Mouse (Mus musculus) intestine, postnatal 0 days (tissue): Measurements from ENCODE around the gene Mmp24. TPM values are rescaled to one million over a fixed set of nuclear protein-coding genes. Genes with fewer than 3 reads are reported as not detected.
A peak's percentile ranks its signal among the peaks of the same experiment; 100 is the strongest.
"Not testable (repeated sequence)": the region's sequence is repeated elsewhere in the genome, so short reads cannot be mapped to it uniquely, and the experiment has no call there.

Source experiments
- ATAC-seq: fragments of 200-750 bp; cut with Nextera tagmentation; 2 replicates; pipeline ENCODE4 v1.8.0; 2017; ENCODE audit warnings: mild to moderate bottlenecking, moderate TSS enrichment, moderate library complexity
- H3K27ac ChIP-seq: fragments of 300-500 bp; sonication (generic); 2 replicates; pipeline ENCODE4 v1.5.1; 2014; ENCODE audit warnings: mild to moderate bottlenecking, low read depth, low read length, moderate library complexity
- H3K27me3 ChIP-seq: fragments of 300-500 bp; sonication (generic); replicated peaks from 2 replicates; pipeline ENCODE4 v1.6.1; 2014; ENCODE audit warnings: low read length, mixed read lengths; ENCODE audit not compliant: control insufficient read depth, insufficient read depth
- H3K36me3 ChIP-seq: fragments of 300-500 bp; sonication (generic); 2 replicates; pipeline ENCODE4 v1.6.1; 2014; ENCODE audit warnings: mild to moderate bottlenecking, moderate library complexity; ENCODE audit not compliant: control insufficient read depth, insufficient read depth
- H3K4me1 ChIP-seq: fragments of 300-500 bp; sonication (generic); replicated peaks from 2 replicates; pipeline ENCODE4 v1.6.1; 2014; ENCODE audit warnings: antibody characterized with exemption, low read length, mixed read lengths; ENCODE audit not compliant: control insufficient read depth, insufficient read depth
- H3K4me2 ChIP-seq: fragments of 300-500 bp; sonication (generic); replicated peaks from 2 replicates; pipeline ENCODE4 v1.6.1; 2014; ENCODE audit warnings: low read depth, mild to moderate bottlenecking, moderate library complexity
- H3K4me3 ChIP-seq: fragments of 300-500 bp; sonication (generic); 2 replicates; pipeline ENCODE4 v1.5.1; 2014; ENCODE audit warnings: low read depth, low read length
- H3K9ac ChIP-seq: fragments of 300-500 bp; sonication (generic); 2 replicates; pipeline ENCODE4 v1.6.1; 2014; ENCODE audit warnings: mild to moderate bottlenecking, low read depth, low read length
- H3K9me3 ChIP-seq: fragments of 300-500 bp; sonication (generic); 2 replicates; pipeline ENCODE4 v1.6.1; 2016; ENCODE audit warnings: mixed run types; ENCODE audit not compliant: control insufficient read depth
- CTCF ChIP-seq: sonication (generic); IDR thresholded peaks from 2 replicates; pipeline ENCODE4 v1.5.1; 2016; ENCODE audit warnings: low read depth, mild to moderate bottlenecking, control low read depth, antibody characterized with exemption, moderate library complexity
- WGBS: fragments of 180-500 bp; shearing (Covaris S2); extraction: QIAGEN DNeasy Blood & Tissue Kit; methylation state at CpG from one replicate; pipeline ENCODE4 v1.1.7; 2014; 5-methylcytosine and 5-hydroxymethylcytosine counted together
- polyA plus RNA-seq: library from polyadenylated mRNA; unstranded; fragments of >200 nt; fragmentation: Nextera tagmentation; extraction: Ambion mirVana; gene quantifications from 2 replicates; pipeline ENCODE4 v1.2.1, GENCODE M21; 2015

The Mmp24 gene
- polyA plus RNA-seq, 1 experiment from 2014 or later = 0.22 TPM

DNA sequence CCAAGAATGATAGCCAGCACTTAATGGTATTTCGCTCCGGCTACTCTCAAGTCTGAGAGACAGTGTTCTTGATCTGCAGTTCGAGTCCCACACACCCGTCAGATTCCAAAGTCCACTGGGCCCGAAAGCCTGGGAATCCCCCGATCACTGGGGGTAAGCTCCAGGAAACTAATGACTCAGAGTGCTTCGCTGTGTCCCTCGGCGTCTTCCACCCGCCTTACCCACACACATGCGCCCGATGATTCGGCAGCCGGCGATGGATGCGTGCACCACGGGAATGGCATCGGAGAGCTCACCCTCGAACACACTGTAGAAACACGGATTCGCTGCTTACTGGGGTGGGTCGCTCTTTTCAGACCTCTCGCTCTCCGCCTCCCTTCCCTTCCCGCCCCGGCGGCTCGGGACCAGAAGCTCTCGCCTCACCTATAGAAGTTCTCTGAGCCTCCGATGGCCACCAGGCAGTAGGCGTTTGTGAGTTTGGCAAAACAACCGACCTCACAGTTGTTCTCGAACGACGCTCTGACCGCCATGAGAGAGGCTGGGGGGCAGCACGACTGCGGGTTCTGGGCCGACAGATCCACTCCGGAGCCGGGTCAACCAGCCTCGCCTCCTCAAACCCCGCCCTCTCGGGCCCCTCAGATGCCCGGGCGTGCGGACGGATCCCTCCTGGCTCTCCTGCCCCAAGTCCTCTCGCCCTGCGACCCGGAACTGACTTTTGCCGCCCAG is 50.9 kb downstream of the Mmp24 start:
- peak overlapping the region; percentile 74 for H3K4me2 ChIP-seq

DNA sequence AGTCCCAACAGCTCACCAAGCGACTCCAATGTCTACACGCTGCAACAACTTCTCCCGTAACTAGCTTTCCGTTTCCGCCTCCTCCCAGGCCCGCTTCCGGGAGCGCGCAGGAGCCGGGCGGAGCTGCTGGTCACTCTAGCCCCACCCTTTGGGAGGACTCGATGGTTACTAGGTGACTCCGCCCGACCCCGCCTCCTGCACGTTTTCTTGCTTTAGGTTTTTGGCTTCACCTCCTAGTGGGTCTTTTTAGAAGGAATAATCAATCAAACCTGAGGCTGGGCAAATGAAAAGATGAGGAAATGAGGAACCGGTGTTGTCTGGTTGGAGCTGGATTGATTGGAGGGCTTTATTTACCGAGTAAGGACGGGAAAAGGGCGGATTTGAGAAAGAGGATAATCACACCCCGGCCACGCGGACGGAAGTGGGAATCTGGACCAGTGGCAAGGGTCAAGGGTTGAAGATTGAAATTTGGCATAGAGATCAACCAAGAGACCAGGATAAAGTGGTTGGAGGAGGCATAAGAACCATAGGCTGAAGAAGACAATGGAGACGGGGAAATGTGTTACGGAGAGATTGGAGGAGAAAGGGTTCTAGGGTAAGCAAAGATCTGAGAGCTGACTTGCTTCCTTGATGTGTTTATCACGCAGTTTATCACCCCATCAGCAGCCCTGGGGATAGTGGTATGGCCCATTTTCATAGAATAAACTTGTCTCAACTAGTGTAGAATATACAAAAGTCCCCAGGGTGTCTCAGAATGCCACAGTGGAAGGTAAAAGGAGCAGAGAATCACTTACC is 51.7 kb downstream of the Mmp24 start, which contains the start of gene Eif6:
Gene Eif6 (minus strand): TSS at position 296 of the 795 bp plus-strand sequence.
- 1% methylated on average over 27 of the region's 27 CpGs for WGBS
- Histone ChIP-seq H3K36me3 (peaks cover 22% of the 10 kb centered on the region), H3K4me2 (peak within 1 kb of the TSS; percentile 74), H3K9ac (peak within 1 kb of the TSS; percentile 83), H3K4me3 (peak within 1 kb of the TSS; percentile 60), H3K27me3 (no peaks in the 10 kb centered on the region), H3K4me1 (no peaks in the 10 kb centered on the region), H3K9me3 (no peaks in the 10 kb centered on the region), H3K27ac (peak within 1 kb of the TSS; percentile 95)
- peak; percentile 90 for ATAC-seq
- TF ChIP-seq CTCF = no peak

More for the DNA sequence above, 50.9 kb downstream of the Mmp24 start:
- peak overlapping the region; percentile 95 for H3K27ac ChIP-seq
- no peaks in the 10 kb centered on the region for H3K9me3 ChIP-seq
- peak; percentile 49 for ATAC-seq
- WGBS = under 1% methylated on average over 52 of the region's 52 CpGs
- H3K4me1 ChIP-seq = no peaks in the 10 kb centered on the region
- H3K36me3 ChIP-seq = peaks cover 29% of the 10 kb centered on the region
- no peaks in the 10 kb centered on the region for H3K27me3 ChIP-seq
- no peak for TF ChIP-seq CTCF
- H3K9ac ChIP-seq = peak overlapping the region; percentile 83
- H3K4me3 ChIP-seq = peak overlapping the region; percentile 60

DNA sequence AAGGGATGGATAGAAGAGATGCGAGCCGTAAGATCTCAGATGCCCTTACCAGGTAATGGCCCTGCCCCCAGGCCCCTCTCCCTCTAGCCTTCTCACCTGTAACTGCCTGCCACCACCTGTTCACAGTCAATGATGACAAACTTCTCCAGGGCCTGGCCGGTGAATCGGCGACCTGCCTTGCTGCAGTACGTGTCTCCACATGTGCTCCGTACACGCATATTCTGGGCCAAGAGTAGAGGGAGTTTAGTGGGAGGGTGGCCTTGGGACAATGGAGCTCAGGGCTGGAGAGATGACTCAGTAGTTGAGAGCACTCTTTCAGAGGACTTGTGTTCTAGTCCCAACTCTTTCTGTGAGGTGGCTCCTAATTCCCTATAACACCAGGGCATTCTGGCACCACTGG is 55.7 kb downstream of the Mmp24 start:
- TF ChIP-seq CTCF = no peak
- H3K4me3 ChIP-seq = no peak overlapping the region
- no peak overlapping the region for H3K9ac ChIP-seq
- ATAC-seq = no peak
- WGBS = 91% methylated on average over 8 of the region's 8 CpGs
- H3K27me3 ChIP-seq = no peaks in the 10 kb centered on the region
- no peaks in the 10 kb centered on the region for H3K9me3 ChIP-seq
- no peak overlapping the region for H3K4me2 ChIP-seq
- no peaks in the 10 kb centered on the region for H3K4me1 ChIP-seq
- no peaks in the 10 kb centered on the region for H3K36me3 ChIP-seq
- no peak overlapping the region for H3K27ac ChIP-seq

DNA sequence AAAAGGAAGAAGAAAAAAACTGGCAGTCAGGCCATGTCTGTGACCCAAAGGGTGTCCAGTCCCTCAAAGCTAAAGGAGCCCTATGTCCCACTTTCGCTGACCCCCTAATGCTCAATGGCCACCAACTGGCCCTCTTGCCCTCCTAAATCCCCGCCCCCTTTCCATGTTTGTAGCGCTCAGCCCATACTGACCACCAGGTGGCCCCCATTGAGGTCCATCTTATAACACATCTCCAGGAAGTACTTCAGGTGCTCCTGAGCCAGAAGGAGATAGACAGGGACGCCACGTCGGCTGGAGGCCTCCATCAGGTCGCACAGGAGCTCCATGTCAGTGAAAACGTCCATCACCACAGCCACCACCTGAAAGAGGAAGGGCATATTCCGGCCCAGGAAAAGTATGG is 56.2 kb downstream of the Mmp24 start:
- Histone ChIP-seq H3K4me1 (no peaks in the 10 kb centered on the region), H3K4me2 (no peak overlapping the region), H3K9ac (no peak overlapping the region), H3K9me3 (no peaks in the 10 kb centered on the region), H3K27ac (no peak overlapping the region), H3K36me3 (no peaks in the 10 kb centered on the region), H3K4me3 (no peak overlapping the region), H3K27me3 (no peaks in the 10 kb centered on the region)
- TF ChIP-seq CTCF = peak; percentile 59
- 56% methylated on average over 9 of the region's 9 CpGs for WGBS
- no peak for ATAC-seq

DNA sequence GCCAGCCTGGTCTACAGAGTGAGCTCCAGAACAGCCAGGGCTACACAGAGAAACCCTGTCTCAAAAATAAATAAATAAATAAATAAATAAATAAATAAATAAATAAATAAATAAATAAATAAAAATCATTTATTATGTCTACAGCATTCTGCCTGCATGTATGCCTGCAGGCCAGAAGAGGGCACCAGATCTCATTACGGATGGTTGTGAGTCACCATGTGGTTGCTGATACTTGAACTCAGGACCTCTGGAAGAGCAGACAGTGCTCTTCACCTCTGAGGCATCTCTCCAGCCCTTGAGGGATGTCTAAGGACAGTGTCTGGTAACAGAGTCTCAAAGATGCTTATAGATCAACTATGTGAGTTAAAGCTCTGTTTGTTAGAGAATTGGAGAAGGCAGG is 56.9 kb downstream of the Mmp24 start:
- not testable (repeated sequence) for H3K27ac ChIP-seq, H3K36me3 ChIP-seq, H3K27me3 ChIP-seq, H3K9me3 ChIP-seq, H3K4me1 ChIP-seq, H3K4me2 ChIP-seq, H3K4me3 ChIP-seq, H3K9ac ChIP-seq, ATAC-seq
- peak; percentile 52 for TF ChIP-seq CTCF
- WGBS = 74% methylated on average over 1 of the region's 1 CpGs

DNA sequence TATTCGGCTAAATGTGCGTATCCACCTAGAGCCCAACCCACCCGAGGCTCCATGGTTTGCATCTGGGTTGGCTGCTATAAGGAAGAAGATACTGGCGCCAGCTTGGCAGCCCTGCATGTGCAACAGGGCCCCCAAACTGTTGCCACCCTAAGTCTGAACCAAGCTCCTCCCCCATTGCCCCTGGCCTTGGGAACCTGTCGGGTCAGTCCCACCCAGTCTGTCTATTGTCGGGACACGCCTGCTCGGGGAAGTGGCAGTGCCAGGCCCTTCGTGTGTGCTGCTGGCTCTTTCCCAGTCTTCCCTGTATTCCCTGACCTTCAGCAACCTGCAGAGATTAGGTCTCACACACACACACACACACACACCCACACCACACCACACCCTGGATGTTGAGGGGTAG is 59.6 kb downstream of the Mmp24 start, which contains the start of gene Fam83c:
Gene Fam83c (minus strand): TSS at position 123 of the 400 bp plus-strand sequence.
- no peaks in the 10 kb centered on the region for H3K36me3 ChIP-seq
- H3K27me3 ChIP-seq = no peaks in the 10 kb centered on the region
- peak; percentile 45; the same call in 1 of the 2 replicates for ATAC-seq
- no peak for TF ChIP-seq CTCF
- no peak within 1 kb of the TSS for H3K27ac ChIP-seq
- H3K4me1 ChIP-seq = no peaks in the 10 kb centered on the region
- H3K4me2 ChIP-seq = 0 out of 2 replicates have a peak within 1 kb of the TSS, but pooled peaks have one; percentile 9
- H3K4me3 ChIP-seq = no peak within 1 kb of the TSS
- 43% methylated on average over 9 of the region's 9 CpGs for WGBS
- H3K9ac ChIP-seq = no peak within 1 kb of the TSS
- no peaks in the 10 kb centered on the region for H3K9me3 ChIP-seq
